Mouse (Mus musculus): ENCODE data around the gene Gm12253.

The Gm12253 gene

GRCm38 (mm10) chr11:58432259-58432658 lies at the start of gene Gm12253:
TSS of gene Gm12253 (plus strand) at chr11:58432559.
- no peak for DNase-seq (ENCODE audit: low spot score in 2 of 2)

GRCm38 (mm10) chr11:58399985-58400645 lies 32.2 kb upstream of the Gm12253 start:
- DNase-seq (ENCODE audit: low spot score in 2 of 2): no peak

GRCm38 (mm10) chr11:58400655-58401054 lies 31.7 kb upstream of the Gm12253 start:
- no peak for DNase-seq (ENCODE audit: low spot score in 2 of 2)

GRCm38 (mm10) chr11:58408066-58408465 lies 24.3 kb upstream of the Gm12253 start:
- no peak for DNase-seq (ENCODE audit: low spot score in 2 of 2)

- DNase-seq (ENCODE audit: low spot score in 2 of 2): no peak
Measured at GRCm38 (mm10) chr11:58418336-58418735, 14.0 kb upstream of the Gm12253 start.

- no peak for DNase-seq (ENCODE audit: low spot score in 2 of 2)
Measured at GRCm38 (mm10) chr11:58420815-58421214, 11.5 kb upstream of the Gm12253 start, which contains the start of gene 1810065E05Rik. TSS of gene 1810065E05Rik (plus strand) at chr11:58421111.

GRCm38 (mm10) chr11:58437866-58438265 lies 5.5 kb downstream of the Gm12253 start:
- no peak for DNase-seq (ENCODE audit: low spot score in 2 of 2)

GRCm38 (mm10) chr11:58452759-58453158 lies 20.4 kb downstream of the Gm12253 start, which contains the start of gene Lypd9:
TSS of gene Lypd9 (minus strand) at chr11:58452923.
- DNase-seq (ENCODE audit: low spot score in 2 of 2): peak in 1 of 2 experiments; percentile 35

GRCm38 (mm10) chr11:58453592-58453991 lies 21.2 kb downstream of the Gm12253 start:
- DNase-seq (ENCODE audit: low spot score in 2 of 2): peak in 1 of 2 experiments; percentile 51

GRCm38 (mm10) chr11:58462170-58462569 lies 29.8 kb downstream of the Gm12253 start, which contains the start of gene Olfr30:
TSS of gene Olfr30 (minus strand) at chr11:58462270.
- no peak for DNase-seq (ENCODE audit: low spot score in 2 of 2)
